Mouse (Mus musculus): ENCODE measurements around the gene Batf3.

Gene Batf3

DNA sequence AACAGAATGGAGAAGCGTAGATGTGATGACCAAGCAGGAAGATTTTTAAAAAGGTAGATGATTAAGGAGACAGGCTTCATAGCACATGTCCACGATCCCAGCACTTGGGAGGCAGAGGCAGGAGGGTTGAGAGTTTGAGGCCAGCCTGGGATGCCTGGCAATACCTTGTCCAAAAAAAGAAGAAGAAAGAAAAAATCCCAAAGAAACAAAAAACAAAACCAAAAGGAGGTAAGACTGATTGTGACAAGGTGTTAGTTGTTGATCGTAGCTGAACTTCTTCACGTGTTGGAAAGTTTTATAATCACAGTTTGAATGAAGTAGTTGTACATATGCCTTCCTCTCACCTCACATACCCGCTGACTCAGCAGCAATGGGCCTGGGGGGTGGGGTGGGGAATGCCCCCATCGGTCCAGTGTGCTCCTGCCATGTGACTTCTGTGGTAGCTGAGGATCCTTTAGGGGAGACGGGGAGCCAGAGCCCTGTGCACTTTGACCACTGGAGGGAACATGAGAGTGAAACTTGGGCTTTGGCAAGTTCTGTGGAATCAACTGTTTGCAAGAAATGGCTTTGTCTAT, 11.3 kb upstream of the Batf3 start:
- no peak for DNase-seq (ENCODE audit: low spot score)

DNA sequence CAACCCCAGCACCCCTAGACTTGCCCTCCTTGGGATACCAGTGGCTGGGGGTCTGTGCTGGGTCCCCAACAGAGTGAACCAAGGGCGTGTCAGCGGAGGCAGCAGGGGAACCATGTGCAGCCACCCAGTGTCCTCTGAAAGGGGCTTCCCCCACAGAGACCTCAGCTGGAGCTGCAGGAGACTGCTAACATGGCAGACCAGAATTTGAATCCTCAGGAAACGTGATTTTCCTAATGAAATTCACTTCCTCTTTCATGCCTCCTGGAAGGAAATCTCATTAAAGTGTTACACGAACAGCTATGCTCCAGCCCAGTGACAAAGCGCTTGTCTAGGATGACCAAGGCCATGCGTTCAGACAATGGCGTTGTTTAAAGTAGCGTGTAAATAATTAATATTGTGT, 10.7 kb upstream of the Batf3 start:
- no peak for DNase-seq (ENCODE audit: low spot score)

DNA sequence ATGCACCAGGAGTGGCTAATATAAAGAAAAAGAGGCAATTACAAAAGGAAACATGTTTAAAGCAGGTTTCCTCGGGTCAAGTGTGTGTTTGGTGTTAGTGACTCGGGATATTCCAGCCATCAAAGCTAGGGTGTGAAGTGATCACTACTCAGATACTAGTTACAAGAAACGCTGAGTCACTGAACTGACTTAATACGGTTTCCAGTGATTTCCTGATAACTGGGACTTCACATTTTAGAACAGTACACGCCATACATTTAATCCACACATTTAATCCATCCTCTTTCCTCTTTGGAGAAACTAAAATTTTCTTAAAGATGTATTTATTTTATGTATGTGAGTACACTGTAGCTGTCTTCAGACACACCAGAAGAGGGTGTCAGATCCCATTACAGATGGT, 9.7 kb upstream of the Batf3 start:
- DNase-seq (ENCODE audit: low spot score), result no peak

DNA sequence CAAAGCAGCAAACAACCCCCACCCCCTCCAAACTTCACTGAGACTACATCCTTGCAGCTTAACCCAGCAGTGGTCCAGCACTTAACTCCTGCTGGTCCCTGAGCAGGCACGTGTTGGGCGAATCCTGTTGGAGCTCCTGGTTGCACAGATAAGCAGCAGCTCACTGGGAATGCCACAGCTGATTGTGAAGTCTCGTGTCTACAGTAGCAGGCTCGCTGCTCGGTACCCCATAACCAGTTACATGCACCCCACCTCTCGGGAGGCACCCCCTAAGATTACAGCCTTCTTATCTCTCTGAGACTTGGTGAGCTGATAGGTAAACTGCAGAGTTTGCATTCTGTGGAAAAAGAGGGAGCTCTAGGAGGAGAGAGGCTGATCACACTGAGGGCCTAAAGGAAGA, 8.3 kb upstream of the Batf3 start:
- no peak for DNase-seq (ENCODE audit: low spot score)

DNA sequence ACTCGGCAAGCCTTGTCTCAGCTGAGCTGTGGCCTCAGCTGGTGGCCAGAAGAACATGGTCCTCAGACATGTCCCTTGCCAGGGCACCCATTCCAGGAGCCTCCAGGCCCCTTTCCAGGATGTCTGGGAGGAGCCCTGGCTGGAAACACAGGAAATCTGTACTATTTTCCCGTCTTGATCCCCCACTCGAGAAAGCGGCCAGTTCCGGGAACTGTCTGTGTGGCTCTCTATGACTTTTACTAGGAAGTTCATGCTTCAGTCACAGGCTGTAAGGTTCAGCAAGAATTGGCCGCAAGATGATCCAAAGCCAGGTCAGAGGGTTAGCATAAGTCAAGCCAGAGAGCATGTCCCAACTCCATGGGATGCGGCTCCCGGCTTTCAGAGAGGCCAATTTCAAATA, 5.6 kb upstream of the Batf3 start:
- no peak for DNase-seq (ENCODE audit: low spot score)

DNA sequence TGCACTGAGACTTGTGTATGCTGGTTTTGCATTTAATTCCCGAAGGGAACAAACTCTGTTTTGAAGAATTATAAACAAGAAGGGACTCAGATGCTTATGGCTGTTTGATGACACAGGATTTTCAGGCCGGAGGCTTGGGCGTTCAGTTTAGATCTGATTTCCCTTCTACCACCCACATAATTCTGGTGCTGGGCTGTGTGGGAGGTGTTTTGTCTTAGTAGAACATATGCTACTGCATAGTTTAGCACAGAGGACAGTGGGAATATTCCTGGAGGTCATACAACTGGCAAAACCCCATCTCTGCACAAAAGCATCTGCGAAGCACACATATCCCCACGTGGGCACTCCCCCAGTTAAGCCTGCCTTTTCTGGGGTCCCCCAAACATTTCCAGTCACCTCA, 4.1 kb upstream of the Batf3 start:
- DNase-seq (ENCODE audit: low spot score), result no peak

DNA sequence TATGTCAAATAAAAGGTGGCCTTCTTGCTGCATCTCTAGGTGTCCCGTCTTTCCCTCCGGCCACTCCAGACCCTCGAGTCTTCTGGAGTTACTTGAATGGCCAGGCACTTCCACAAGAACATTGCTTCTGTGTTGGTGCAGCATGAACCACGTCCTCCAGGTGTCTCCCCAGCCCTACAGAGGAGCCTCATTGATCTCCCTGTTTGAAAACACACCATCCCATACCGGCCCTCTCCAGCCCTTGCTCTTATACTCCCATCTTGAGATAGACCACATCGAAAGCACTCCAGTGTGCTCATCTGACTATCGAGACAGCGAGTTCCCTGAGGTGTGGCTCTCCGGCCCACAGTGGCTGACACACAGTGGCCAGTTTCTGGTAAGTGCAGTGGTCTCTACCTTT, 2.6 kb upstream of the Batf3 start:
- no peak for DNase-seq (ENCODE audit: low spot score)

DNA sequence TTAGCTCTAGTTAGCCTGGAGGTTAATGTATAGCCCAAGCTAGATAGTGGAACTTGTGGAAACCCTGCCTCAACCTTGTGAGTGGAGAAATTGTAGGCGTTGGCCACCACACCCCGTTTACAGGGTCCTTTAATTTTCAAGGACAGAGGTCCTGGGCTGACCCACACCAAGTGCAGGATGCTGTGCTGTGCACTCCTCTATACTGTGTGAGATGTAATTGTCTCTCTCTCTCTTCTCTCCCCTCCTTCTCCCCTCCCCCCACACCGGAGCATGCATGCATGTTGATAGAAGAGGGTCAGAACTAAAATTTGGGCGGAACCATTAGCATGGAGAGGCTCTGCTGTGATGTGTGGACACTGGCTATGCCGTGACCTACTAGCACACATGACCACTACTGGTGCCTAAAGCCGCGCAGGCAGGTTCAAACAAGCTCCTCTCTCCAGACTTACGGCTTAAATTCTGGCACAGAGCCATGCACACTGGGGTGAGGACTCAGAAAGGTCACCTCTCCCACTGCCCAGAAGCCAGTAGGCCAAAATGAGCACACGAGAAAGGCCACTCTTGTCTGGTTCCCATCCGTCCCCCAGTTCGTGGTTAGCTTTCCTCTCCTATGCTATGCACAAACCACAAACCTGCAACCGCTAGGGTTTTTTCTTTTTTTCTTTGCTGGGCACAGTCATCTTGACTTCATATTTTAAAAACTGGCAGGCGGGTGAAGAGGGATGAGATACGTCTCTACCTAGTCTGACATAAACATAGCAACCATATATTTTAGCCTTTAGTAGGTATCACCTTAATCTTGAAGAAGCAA, 571 bp upstream of the Batf3 start:
- DNase-seq (ENCODE audit: low spot score), result peak; percentile 20

DNA sequence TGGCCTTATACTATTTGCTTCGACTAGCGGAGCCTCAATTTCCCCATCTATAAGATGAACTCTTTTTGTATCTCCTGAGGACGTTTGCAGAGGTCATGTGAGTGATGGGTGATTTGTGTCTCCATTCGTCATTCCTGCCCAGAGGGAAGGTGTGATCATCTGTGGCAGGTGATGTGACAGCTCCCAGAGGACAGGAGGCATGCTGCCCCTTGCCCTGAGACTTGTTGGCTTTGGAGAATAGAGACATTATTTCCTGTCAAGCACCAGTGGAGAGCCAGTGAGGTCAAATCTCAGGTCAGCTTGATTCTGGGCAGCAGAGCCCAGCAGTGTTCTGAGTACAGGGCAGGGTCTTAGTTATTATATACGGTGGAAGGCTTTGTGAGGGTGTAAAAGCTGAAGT, 1.5 kb downstream of the Batf3 start:
- DNase-seq (ENCODE audit: low spot score), result no peak

DNA sequence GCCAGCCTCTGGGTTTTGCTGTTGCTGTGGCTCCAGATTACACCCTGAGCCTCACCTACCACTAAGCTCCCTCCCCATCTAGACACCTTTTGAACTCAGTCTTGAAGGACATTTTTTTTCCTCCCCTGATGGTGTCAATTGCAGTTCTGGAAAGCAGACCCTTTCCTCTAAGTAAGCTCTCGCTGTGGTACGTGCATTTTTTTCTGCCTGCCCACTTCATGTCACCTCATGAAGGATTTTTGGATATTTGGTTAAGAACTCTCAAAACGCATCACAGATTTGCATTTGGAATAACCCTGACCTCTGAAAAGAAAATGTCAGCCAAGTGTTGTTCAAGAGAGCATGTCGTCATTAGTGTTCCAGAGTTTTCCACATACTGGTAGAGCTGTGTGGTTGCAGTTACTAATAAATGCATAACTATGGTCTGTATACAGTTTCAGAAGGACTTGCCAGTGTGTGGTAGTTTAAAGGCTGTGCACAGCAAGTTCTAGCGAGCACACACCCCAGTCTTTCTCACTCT, 2.2 kb downstream of the Batf3 start:
- no peak for DNase-seq (ENCODE audit: low spot score)

DNA sequence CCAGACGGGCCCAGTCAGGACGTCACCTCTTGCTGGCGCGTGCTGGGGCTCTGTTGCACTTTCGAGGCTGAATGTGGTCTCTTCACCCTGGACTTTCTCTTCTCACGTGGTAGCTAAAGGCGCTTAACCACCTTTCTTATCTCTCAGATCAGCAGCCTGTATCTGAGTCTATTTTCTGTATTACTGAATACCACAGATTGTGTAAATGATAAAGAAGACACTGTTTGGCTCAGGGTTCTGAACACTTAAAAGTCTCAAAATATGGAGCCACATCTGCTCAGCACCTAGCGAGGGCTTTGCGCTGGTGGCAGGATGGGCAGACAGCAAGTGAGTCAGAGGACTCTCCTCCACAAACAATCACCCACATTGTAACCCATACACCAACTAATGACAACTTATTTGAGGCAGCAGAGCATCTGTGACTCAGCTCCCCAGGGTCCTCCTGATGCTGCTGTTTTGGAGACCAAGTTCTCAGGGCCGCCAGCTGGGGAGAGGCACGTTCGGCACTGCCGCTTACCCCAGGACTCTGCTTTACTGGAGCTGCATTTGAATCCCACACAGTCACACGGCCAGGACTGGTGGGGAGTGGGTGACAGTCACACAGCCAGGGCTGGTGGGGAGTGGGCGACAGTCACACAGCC, 5.2 kb downstream of the Batf3 start:
- DNase-seq (ENCODE audit: low spot score), result no peak

DNA sequence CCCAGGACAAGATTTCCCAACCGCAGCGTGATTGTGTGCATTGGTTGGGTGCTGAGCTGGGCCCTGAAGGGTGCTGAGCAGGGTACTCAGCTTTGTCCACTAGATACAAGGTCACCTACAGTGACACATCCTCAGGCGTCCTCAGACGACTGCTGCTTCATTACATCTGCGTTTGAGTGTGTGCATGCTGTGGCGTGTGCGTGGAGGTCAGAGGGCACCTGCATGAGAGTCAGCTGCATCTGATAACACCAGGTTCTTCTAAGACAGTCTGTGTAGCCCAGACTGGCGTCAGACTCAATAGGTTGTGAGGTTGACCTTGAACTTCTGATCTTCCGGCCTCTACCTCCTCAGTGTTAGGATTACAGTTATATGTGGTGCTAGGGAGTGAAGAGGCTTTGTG, 7.6 kb downstream of the Batf3 start:
- DNase-seq (ENCODE audit: low spot score), result no peak

DNA sequence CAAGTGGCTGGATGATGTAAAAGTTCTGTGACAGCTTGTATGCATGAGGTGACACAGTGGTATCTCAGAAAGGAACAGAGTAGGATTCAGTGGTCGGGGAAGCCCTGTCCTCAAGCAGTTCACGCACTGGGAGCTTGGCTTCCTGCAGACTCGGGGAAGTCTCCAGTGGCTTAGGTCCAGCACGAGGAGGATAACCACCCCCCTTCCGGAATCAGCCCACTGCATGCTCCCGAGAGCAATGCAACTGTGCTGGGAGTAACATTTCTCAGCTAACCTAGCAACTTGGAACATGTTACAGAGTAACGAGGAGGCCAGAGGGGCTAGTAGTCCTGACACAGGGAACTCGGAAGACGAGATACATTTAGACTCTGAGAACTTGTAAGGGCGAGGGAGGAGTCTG, 9.7 kb downstream of the Batf3 start:
- no peak for DNase-seq (ENCODE audit: low spot score)

DNA sequence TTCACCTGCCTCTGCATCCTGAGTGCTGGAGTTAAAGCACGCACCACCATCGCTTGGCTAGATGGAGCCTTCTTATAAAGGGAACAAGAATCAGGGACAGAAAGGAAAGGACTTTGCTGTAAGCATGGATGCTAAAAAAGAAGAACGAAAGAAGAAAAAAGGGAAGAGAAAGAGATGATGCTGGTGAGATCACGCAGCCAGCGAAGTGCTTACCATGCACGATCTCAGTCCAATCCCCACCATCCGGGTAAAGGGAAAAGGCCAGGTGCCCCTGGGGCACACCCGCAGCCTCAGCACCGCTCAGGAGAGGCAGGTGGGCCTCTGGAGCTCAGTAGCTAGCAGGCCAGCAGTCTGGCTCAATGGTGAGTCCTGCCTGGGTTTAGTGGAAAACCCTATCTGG, 12.3 kb downstream of the Batf3 start:
- DNase-seq (ENCODE audit: low spot score), result no peak

DNA sequence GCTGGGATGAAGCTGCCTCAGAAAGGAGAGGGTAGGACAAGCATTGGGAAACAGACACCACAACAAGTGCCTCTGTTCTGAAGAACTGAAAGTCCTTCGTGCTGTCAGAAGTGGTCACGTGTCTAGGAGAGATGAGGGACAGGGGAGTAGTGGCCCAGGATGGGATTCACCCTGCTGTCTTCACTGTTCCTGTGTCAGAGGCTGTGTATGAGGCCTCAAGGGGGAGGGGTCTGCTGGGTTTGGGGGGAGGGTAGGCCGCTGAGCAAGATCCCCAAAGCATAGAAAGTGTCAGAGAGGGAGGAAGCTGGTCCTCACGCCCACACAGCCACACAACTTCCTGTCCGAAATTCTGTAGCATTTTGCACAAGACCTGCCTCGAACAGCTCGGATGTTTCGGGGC, 13.5 kb downstream of the Batf3 start:
- no peak for DNase-seq (ENCODE audit: low spot score)

DNA sequence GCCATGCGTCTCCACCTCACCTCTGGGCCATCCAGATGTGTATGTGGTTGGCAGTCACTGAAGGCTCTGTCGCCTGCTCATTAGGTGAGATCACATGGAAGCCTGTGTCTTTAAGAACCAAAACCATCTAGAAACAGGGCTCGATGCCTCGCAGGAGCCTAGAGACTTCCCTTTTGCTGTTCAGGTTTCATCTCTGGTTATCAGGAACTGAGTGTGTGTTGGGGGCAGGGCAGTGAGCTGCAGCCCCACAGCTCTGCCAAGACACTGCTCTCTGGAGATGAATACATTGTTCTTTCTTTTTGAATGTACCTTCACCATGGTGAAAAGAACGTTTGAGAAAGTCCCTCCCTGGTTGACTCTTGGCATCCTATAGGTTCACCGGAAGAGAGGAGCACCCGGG, 17.2 kb downstream of the Batf3 start:
- no peak for DNase-seq (ENCODE audit: low spot score)

DNA sequence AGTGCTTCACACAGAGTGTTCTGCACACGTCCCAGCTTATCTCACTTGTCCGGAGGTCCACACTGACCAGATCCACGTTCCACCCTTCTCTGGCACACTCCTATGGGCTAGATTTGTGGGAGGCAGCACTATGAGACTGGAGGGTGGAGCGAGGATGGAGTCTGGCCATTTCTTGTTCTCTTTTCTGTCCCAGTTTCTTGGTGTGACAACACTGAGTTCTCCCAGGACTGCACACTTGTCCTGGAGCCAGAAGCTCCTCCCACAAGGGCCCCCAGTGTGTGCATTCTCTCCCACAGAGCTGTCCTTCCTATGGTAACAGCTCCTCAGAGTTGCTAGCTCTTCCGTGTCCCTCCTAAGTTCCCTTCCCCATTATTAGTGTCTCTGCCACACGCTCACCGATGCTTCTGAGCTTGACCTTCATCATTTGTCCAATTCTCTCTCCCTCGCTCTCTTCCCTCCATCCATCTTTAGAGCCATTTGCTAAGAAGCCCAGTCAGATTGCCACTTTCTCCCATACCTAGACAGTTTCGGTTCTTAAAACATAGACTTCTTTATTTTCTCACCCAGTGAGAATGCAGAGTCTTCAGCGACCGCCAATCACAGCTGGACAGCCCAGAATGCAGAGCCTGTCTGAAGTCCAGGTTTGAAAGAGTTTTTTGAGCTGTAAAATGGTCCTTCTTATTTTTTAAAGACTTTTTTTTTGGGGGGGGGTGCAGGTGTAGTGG, 18.0 kb downstream of the Batf3 start:
- no peak for DNase-seq (ENCODE audit: low spot score)

DNA sequence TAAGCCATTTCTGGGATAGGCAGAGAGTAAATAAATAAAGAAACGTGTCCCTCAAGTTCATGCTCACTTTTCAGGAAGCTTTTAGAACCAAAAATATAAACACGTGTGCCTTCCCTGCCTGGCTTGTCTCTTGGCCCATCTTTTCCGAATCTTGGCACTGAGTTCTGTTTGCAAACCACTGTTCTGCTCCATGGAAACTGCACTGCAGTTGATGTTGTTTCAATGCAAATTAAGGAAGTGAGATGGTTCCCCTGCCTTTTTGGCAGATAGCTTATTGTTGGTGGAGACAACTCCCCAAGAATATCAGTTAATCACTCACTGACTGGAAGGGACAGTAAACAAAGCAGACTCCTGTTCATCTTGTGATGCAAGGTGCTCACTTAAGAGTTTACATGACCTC, 25.1 kb downstream of the Batf3 start:
- no peak for DNase-seq (ENCODE audit: low spot score)

DNA sequence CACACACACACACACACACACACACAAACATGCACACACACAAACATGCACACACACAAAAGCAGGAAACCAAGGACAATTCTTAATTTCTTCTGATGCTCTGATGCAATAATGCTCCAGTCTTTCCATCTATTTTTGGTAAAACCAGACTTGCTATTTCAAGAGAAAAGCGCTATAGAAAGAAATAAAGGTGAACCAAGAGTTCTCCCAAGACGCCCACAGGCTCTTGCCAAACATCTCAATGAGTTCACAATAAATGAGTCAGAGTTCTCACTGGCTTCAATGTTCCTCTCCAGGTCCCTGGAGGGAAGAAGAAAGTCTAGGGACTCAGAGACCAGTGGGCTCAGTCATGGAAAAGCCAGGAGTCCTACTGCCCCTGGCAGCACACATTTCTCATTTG, 26.0 kb downstream of the Batf3 start:
- no peak for DNase-seq (ENCODE audit: low spot score)

DNA sequence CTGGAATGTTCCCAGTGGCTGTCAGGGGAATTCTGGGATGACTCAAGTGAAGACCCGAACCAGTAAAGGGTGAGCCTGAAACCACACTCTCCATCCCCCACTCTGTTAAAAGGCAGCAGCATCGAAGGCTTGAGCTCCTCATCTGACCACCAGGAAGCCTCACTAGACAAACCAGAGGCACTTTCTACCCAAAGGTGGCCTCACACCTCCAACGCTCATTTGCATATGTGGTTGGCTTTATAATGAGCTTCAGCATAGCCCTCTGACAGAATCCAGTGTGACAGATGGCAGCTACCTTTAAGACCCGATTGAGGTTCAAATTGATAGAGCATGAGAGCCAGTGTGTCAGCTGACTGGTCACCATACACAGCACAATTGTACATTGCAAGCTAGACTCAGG, 26.6 kb downstream of the Batf3 start:
- no peak for DNase-seq (ENCODE audit: low spot score)

DNA sequence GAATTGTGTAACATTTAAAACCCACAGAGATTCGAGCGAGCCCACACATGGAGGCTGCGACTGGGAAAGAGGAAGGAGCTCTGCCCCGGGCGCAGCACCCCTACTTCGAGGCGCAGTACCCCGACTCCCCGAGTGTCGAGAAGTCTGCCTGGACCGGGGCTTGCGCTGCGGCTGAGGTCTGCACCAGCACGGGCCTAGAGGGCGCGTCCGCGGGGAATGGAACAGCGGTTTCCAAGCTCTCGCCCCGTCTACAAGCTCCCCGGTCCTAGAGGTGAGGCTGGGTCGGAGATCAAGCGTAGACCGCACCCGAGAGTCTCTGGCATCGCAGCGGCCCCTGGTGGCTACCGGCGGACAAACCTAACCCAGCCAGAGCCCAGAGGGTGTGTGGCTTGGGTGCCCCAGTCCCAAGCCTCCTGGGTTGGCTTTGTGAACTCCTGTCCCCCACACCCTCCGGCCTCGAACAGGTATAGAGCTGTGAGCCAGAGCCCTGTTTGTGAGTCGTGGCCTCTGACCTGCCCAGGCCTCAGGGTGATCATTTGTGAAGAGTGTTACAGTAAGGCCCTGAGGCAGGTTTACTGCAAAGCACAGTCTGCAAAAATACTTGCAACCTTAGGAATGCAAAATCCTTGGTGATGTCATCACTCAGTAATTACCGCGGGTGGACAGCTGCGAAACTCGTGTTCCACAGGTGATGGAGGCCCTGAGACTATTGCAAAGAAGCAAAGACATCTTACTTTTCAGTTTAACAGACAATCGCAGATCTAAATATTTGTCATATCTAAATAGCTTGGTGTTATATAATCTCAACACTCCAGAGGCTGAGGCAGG, 28.4 kb downstream of the Batf3 start:
- DNase-seq (ENCODE audit: low spot score), result peak; percentile 63

DNA sequence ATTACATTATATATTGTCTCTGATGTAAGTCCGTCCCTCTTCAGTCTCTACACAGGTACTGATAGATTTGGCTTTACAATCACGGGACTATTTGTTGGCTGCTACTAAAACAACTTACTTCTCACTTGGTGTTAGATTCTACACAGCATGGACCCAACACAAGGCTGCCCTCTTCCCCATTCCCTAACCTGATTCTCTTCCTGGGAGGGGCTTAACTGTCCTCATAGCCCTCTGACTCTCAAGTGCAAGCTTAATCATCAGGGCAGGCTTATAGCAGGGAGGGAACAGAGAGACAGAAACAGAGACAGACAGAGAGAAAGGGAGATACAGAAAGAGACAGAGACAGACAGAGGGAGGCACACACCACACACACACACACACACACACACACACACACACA, 34.0 kb downstream of the Batf3 start:
- DNase-seq (ENCODE audit: low spot score), result no peak
